ENCODE assay signal across 8 mouse cellular contexts in genomic region chr9:64779628-64780027, GRCm38 (mm10). TPM values are rescaled to one million over a fixed set of nuclear protein-coding genes. Genes with fewer than 3 reads are reported as not detected.
DNase-seq lines count a peak whose midpoint lies in the region; ATAC-seq and TF ChIP-seq lines count a peak whose summit lies in the region.

No protein-coding gene starts in this region.

- no peak overlapping the region for H3K9ac ChIP-seq in intestine, postnatal 0 days (ENCODE audit: low read depth, low read length)
- H3K9ac ChIP-seq in intestine, embryonic 16.5 days (ENCODE audit: low read depth, low read length), result no peak overlapping the region
- peak overlapping the region; percentile 62; the same call in 1 of the 2 replicates for H3K9ac ChIP-seq in CH12.LX (ENCODE audit: insufficient read depth, low read depth)

- no peaks in the 10 kb centered on the region for H3K9me3 ChIP-seq in intestine, postnatal 0 days (ENCODE audit: control insufficient read depth)
- no peaks in the 10 kb centered on the region for H3K9me3 ChIP-seq in intestine, embryonic 16.5 days (ENCODE audit: control insufficient read depth, low read length)
- no peaks in the 10 kb centered on the region for H3K9me3 ChIP-seq in CH12.LX (replicated peaks; ENCODE audit: low read length)

- ATAC-seq in intestine, postnatal 0 days, result no peak
- no peak for ATAC-seq in intestine, embryonic 16.5 days

- H3K4me3 ChIP-seq in intestine, postnatal 0 days (ENCODE audit: low read depth, low read length), result no peak overlapping the region
- H3K4me3 ChIP-seq in intestine, embryonic 16.5 days (ENCODE audit: low read length), result no peak overlapping the region
- peak overlapping the region in 2 of 3 experiments; percentile 9 to 54 for H3K4me3 ChIP-seq in CH12.LX (replicated peaks in 1 of 3; ENCODE audit: low read depth in 2 of 3, low read length in 2 of 3, poor library complexity in 1 of 3)

- DNase-seq in CH12.LX (ENCODE audit: extremely low read depth), result peak; percentile 61
- peak; percentile 59 for DNase-seq in c-Kit-positive CD71-positive TER-119-positive erythroid progenitor cells, embryonic 14.5 days (ENCODE audit: low spot score)
- peak; percentile 14 to 32 for DNase-seq in kidney, postnatal 36 days
- DNase-seq in adrenal gland, postnatal 4 days (ENCODE audit: low spot score in 2 of 2), result no peak
- DNase-seq in layer of hippocampus, adult 9-11 months, result no peak
- DNase-seq in urinary bladder, postnatal 4 days (ENCODE audit: low spot score in 2 of 2), result no peak

- WGBS in intestine, postnatal 0 days, result 34% methylated on average over 7 of the region's 7 CpGs
- WGBS in intestine, embryonic 16.5 days, result 32% methylated on average over 7 of the region's 7 CpGs

- no peak for TF ChIP-seq POLR2A in CH12.LX (IDR thresholded peaks at IDR 0.05; ENCODE audit: low read depth, low read length)

- H3K27ac ChIP-seq in intestine, postnatal 0 days (ENCODE audit: low read depth, low read length), result no peak overlapping the region
- H3K27ac ChIP-seq in intestine, embryonic 16.5 days (ENCODE audit: low read length), result no peak overlapping the region
- peak overlapping the region; percentile 72 for H3K27ac ChIP-seq in CH12.LX (ENCODE audit: insufficient read depth, low read depth)

- in situ Hi-C loops in CH12.LX (cut with MboI; ENCODE audit: low pct_ligation_motif_present, low pct_unique_long_range_greater_than_20kb, low sequenced_read_pairs), result no loop called here

- TF ChIP-seq RAD21 in CH12.LX (IDR thresholded peaks at IDR 0.05; ENCODE audit: low read depth, low read length), result peak; percentile 79

- H3K4me1 ChIP-seq in intestine, postnatal 0 days (replicated peaks; ENCODE audit: control insufficient read depth, insufficient read depth, low read length), result no peaks in the 10 kb centered on the region
- H3K4me1 ChIP-seq in intestine, embryonic 16.5 days (ENCODE audit: control insufficient read depth, insufficient read depth, low read length), result peaks cover under 1% of the 10 kb centered on the region; the same call in 1 of the 2 replicates
- peaks cover 13 to 35% of the 10 kb centered on the region in 2 experiments for H3K4me1 ChIP-seq in CH12.LX (ENCODE audit: control insufficient read depth in 1 of 2, insufficient read depth in 2 of 2)

- H3K4me2 ChIP-seq in intestine, postnatal 0 days (replicated peaks; ENCODE audit: low read depth), result no peak overlapping the region
- no peak overlapping the region for H3K4me2 ChIP-seq in intestine, embryonic 16.5 days (ENCODE audit: low read depth, low read length)
- H3K4me2 ChIP-seq in CH12.LX (ENCODE audit: insufficient read depth, low read depth, poor library complexity, severe bottlenecking), result peak overlapping the region; percentile 76

- dilution Hi-C loops in CH12.LX (cut with MboI; ENCODE audit: extremely low pct_ligation_motif_present, extremely low pct_unique_long_range_greater_than_20kb, low sequenced_read_pairs), result no loop called here

- peak; percentile 71 for TF ChIP-seq CTCF in intestine, postnatal 0 days (IDR thresholded peaks at IDR 0.05; ENCODE audit: low read depth)
- TF ChIP-seq CTCF in CH12.LX (conservative IDR thresholded peaks at IDR 0.05 in 1 of 2, IDR thresholded peaks at IDR 0.05 in 1 of 2; ENCODE audit: low read depth in 2 of 2, low read length in 2 of 2), result peak; percentile 45 to 85

- no peaks in the 10 kb centered on the region for H3K27me3 ChIP-seq in intestine, postnatal 0 days (replicated peaks; ENCODE audit: control insufficient read depth, insufficient read depth, low read length)
- no peaks in the 10 kb centered on the region for H3K27me3 ChIP-seq in intestine, embryonic 16.5 days (replicated peaks; ENCODE audit: control insufficient read depth, insufficient read depth, low read length)
- no peaks in the 10 kb centered on the region for H3K27me3 ChIP-seq in CH12.LX (replicated peaks)

- no peak for TF ChIP-seq EP300 in CH12.LX (IDR thresholded peaks at IDR 0.05; ENCODE audit: low read length)

- no peaks in the 10 kb centered on the region for H3K36me3 ChIP-seq in intestine, postnatal 0 days (ENCODE audit: control insufficient read depth, insufficient read depth)
- H3K36me3 ChIP-seq in intestine, embryonic 16.5 days (ENCODE audit: control insufficient read depth, insufficient read depth, low read length), result no peaks in the 10 kb centered on the region
- no peaks in the 10 kb centered on the region for H3K36me3 ChIP-seq in CH12.LX (replicated peaks in 1 of 2; ENCODE audit: control insufficient read depth in 1 of 2, insufficient read depth in 1 of 2, low read length in 1 of 2)

- no peaks in the 10 kb centered on the region for H3K79me2 ChIP-seq in CH12.LX (replicated peaks; ENCODE audit: control insufficient read depth, extremely low read depth, insufficient read depth, poor library complexity, severe bottlenecking)

TF ChIP-seq in CH12.LX, 34 proteins besides CTCF, POLR2A, EP300 and RAD21:
- no peak for TF ChIP-seq MAZ (IDR thresholded peaks at IDR 0.05; ENCODE audit: low read depth, low read length)
- peak; percentile 45; the same call in 1 of the 2 replicates for TF ChIP-seq ZC3H11A (IDR thresholded peaks at IDR 0.05; ENCODE audit: low read depth, low read length)
- TF ChIP-seq E2F4 (IDR thresholded peaks at IDR 0.05; ENCODE audit: insufficient replicate concordance, low read depth, low read length), result no peak
- TF ChIP-seq BHLHE40 (IDR thresholded peaks at IDR 0.05; ENCODE audit: low read depth, low read length), result no peak
- no peak for TF ChIP-seq ZMIZ1 (IDR thresholded peaks at IDR 0.05; ENCODE audit: low read depth, low read length)
- peak; percentile 90 for TF ChIP-seq SMC3 (IDR thresholded peaks at IDR 0.05; ENCODE audit: low read depth, low read length)
- no peak for TF ChIP-seq ELF1 (IDR thresholded peaks at IDR 0.05; ENCODE audit: low read depth, low read length)
- TF ChIP-seq CHD1 (IDR thresholded peaks at IDR 0.05; ENCODE audit: low read depth, low read length), result no peak
- no peak for TF ChIP-seq POLR2AphosphoS2 (IDR thresholded peaks at IDR 0.05; ENCODE audit: low read depth, low read length)
- TF ChIP-seq JUN (IDR thresholded peaks at IDR 0.05; ENCODE audit: insufficient read depth, low read depth, low read length), result no peak
- TF ChIP-seq MXI1 (IDR thresholded peaks at IDR 0.05; ENCODE audit: low read depth, low read length), result no peak
- 0 out of 2 replicates have a peak, but pooled peaks have one; percentile 39 for TF ChIP-seq TBP (conservative IDR thresholded peaks at IDR 0.05; ENCODE audit: low read depth, low read length)
- TF ChIP-seq JUND (conservative IDR thresholded peaks at IDR 0.05; ENCODE audit: low read depth, low read length), result no peak
- TF ChIP-seq GABPA (IDR thresholded peaks at IDR 0.05; ENCODE audit: insufficient replicate concordance, low read depth, low read length), result no peak
- no peak for TF ChIP-seq RCOR1 (conservative IDR thresholded peaks at IDR 0.05; ENCODE audit: low read depth, low read length)
- no peak for TF ChIP-seq HCFC1 (IDR thresholded peaks at IDR 0.05; ENCODE audit: low read depth, low read length)

RNA-seq across cellular contexts. Expression of gene Dennd4a, which starts 31.5 kb away (rescaled TPM):
- polyA plus RNA-seq in intestine, postnatal 0 days (2015; fragmentation: Nextera tagmentation; extraction: Ambion mirVana), result 2.8 and 3.1 TPM in 2 replicates
- 3.9 TPM in 2 replicates for polyA plus RNA-seq in intestine, embryonic 16.5 days (2015; fragmentation: Nextera tagmentation; extraction: Ambion mirVana)
- total RNA-seq in CH12.LX (2012; rRNA removed) (24.0 and 37.1 TPM in 2 replicates), CH12.LX (2014; rRNA removed) (18.3 and 22.6 TPM in 2 replicates)
- polyA plus RNA-seq in CH12.LX (2012; ENCODE audit: insufficient read length, low read depth), result 35.8 and 41.1 TPM in 2 replicates
- 10 to 100 TPM; 19.5 to 21.8 TPM for total RNA-seq in adrenal gland, postnatal 4 days (2021)

RNA-seq across cellular contexts. Expression of gene Rab11a, which starts 42.1 kb away (rescaled TPM):
- 1,986 and 2,053 TPM in 2 replicates for polyA plus RNA-seq in intestine, postnatal 0 days (2015; fragmentation: Nextera tagmentation; extraction: Ambion mirVana)
- 645 and 812 TPM in 2 replicates for polyA plus RNA-seq in intestine, embryonic 16.5 days (2015; fragmentation: Nextera tagmentation; extraction: Ambion mirVana)
- 86.0 and 109 TPM in 2 replicates for total RNA-seq in CH12.LX (2012; rRNA removed)
- total RNA-seq in CH12.LX (2014; rRNA removed), result 168 TPM in 2 replicates
- 189 and 193 TPM in 2 replicates for polyA plus RNA-seq in CH12.LX (2012; ENCODE audit: insufficient read length, low read depth)
- 100 to 1,000 TPM; 304 to 332 TPM for total RNA-seq in adrenal gland, postnatal 4 days (2021)

Comparison
In these comparisons a context has a peak if more than half of its experiments do, and no peak if none do; other contexts are left out.
1. H3K4me3 ChIP-seq: peak in CH12.LX (2 of 3); none in intestine, postnatal 0 days (single experiment) and intestine, embryonic 16.5 days (single experiment).
2. DNase-seq: peak in CH12.LX (single experiment), c-Kit-positive CD71-positive TER-119-positive erythroid progenitor cells, embryonic 14.5 days (single experiment) and kidney, postnatal 36 days (2 of 2); none in adrenal gland, postnatal 4 days (0 of 2), layer of hippocampus, adult 9-11 months (single experiment) and urinary bladder, postnatal 4 days (0 of 2).